In the genomic region with DNA sequence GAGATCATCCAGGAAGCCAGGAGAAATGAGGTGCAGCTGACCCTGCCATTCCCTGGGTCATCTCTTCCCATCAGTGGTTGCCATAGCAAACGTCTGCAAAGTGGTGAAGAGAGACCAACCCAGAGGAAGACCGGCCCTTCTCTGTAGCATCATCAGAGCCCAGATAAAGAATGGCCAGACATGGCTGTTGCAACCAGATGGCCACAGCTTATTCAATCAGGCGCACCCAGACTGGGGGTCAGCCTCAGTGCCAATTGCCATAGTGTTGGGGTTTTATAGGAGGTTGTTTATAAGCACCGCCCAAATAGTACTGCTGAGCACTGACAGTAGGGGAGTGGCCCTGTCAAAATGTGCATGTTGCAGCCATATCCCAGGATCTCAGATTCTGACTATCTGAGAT, we compare ENCODE assay signal across 19 mouse cellular contexts.
DNase-seq lines count a peak whose midpoint lies in the region; ATAC-seq and TF ChIP-seq lines count a peak whose summit lies in the region.
"Had no signal": no experiment of that assay in that cellular context is flagged by ENCODE, and none has a peak within 500 bp of the region (broad histone marks: within the 10 kb centered on the region; RNA-seq: fewer than 3 reads in every experiment).

No protein-coding gene starts in this region.

- no peak overlapping the region for H3K9ac ChIP-seq in hindbrain, postnatal 0 days (replicated peaks; ENCODE audit: low read length)
- no peak overlapping the region for H3K9ac ChIP-seq in hindbrain, embryonic 13.5 days
- no peak overlapping the region for H3K9ac ChIP-seq in midbrain, embryonic 11.5 days (ENCODE audit: low read length)
- H3K9ac ChIP-seq in midbrain, embryonic 15.5 days = no peak overlapping the region
- H3K9ac ChIP-seq: embryonic facial prominence, embryonic 12.5 days; forebrain, embryonic 15.5 days; hindbrain, embryonic 14.5 days had no signal

- peak; percentile 13 to 24 for DNase-seq in cerebellum, postnatal 14 days
- DNase-seq in cerebellum, adult 9-11 months = no peak
- peak; percentile 13 for DNase-seq in hindbrain, postnatal 0 days (ENCODE audit: low spot score)
- DNase-seq in midbrain, embryonic 11.5 days (ENCODE audit: low spot score, missing footprints) = peak; percentile 69
- peak; percentile 47 for DNase-seq in mesoderm, embryonic 11.5 days (ENCODE audit: low read depth, low spot score)
- DNase-seq: adrenal gland, adult 8-10 months; cerebellum, adult 11-12 months; cerebellum, postnatal 25 days; gastrocnemius, postnatal 36 days; heart, adult 18-20 months; heart, postnatal 14 days; kidney, adult 2 months had no signal

- no peak overlapping the region for H3K4me3 ChIP-seq in hindbrain, postnatal 0 days (ENCODE audit: low read length)
- H3K4me3 ChIP-seq in hindbrain, embryonic 13.5 days = no peak overlapping the region
- no peak overlapping the region for H3K4me3 ChIP-seq in midbrain, embryonic 11.5 days (ENCODE audit: low read depth, low read length)
- H3K4me3 ChIP-seq in midbrain, embryonic 15.5 days = no peak overlapping the region
- H3K4me3 ChIP-seq: embryonic facial prominence, embryonic 12.5 days; forebrain, embryonic 15.5 days; heart, embryonic 10.5 days had no signal

- no peak for TF ChIP-seq CTCF in hindbrain, postnatal 0 days (IDR thresholded peaks at IDR 0.05; ENCODE audit: low read depth)

- 67% methylated on average over 4 of the region's 4 CpGs for WGBS in hindbrain, postnatal 0 days
- 66% methylated on average over 4 of the region's 4 CpGs for WGBS in hindbrain, embryonic 13.5 days
- 82% methylated on average over 4 of the region's 4 CpGs for WGBS in midbrain, embryonic 11.5 days
- 79% methylated on average over 4 of the region's 4 CpGs for WGBS in midbrain, embryonic 15.5 days

- no peaks in the 10 kb centered on the region for H3K36me3 ChIP-seq in hindbrain, postnatal 0 days (ENCODE audit: insufficient read depth, low read length)
- H3K36me3 ChIP-seq in hindbrain, embryonic 13.5 days = no peaks in the 10 kb centered on the region
- H3K36me3 ChIP-seq in midbrain, embryonic 11.5 days (ENCODE audit: control insufficient read depth, insufficient read depth, low read length) = no peaks in the 10 kb centered on the region
- no peaks in the 10 kb centered on the region for H3K36me3 ChIP-seq in midbrain, embryonic 15.5 days (replicated peaks)
- H3K36me3 ChIP-seq: embryonic facial prominence, embryonic 12.5 days; forebrain, embryonic 15.5 days; heart, embryonic 10.5 days had no signal

- no peak; the same call in 1 of the 2 replicates for ATAC-seq in hindbrain, postnatal 0 days
- no peak for ATAC-seq in hindbrain, embryonic 13.5 days (ENCODE audit: low FRiP score)
- no peak for ATAC-seq in midbrain, embryonic 11.5 days (ENCODE audit: low FRiP score)
- no peak for ATAC-seq in midbrain, embryonic 15.5 days (replicated peaks)
- ATAC-seq: forebrain, embryonic 15.5 days had no signal

- H3K27me3 ChIP-seq in hindbrain, postnatal 0 days (ENCODE audit: insufficient read depth, low read length) = no peaks in the 10 kb centered on the region
- no peaks in the 10 kb centered on the region for H3K27me3 ChIP-seq in hindbrain, embryonic 13.5 days
- no peaks in the 10 kb centered on the region for H3K27me3 ChIP-seq in midbrain, embryonic 11.5 days (ENCODE audit: control insufficient read depth, insufficient read depth, low read length)
- no peaks in the 10 kb centered on the region for H3K27me3 ChIP-seq in midbrain, embryonic 15.5 days (replicated peaks)
- H3K27me3 ChIP-seq: CH12.LX; embryonic facial prominence, embryonic 12.5 days; forebrain, embryonic 15.5 days had no signal

- H3K4me1 ChIP-seq in hindbrain, postnatal 0 days (ENCODE audit: insufficient read depth, low read length) = peaks cover 5% of the 10 kb centered on the region
- peaks cover 26% of the 10 kb centered on the region for H3K4me1 ChIP-seq in hindbrain, embryonic 13.5 days (replicated peaks)
- H3K4me1 ChIP-seq in midbrain, embryonic 11.5 days (ENCODE audit: control insufficient read depth, insufficient read depth, low read length) = no peaks in the 10 kb centered on the region
- H3K4me1 ChIP-seq in midbrain, embryonic 15.5 days = peaks cover 10% of the 10 kb centered on the region
- H3K4me1 ChIP-seq: embryonic facial prominence, embryonic 12.5 days; forebrain, embryonic 15.5 days had no signal

- H3K27ac ChIP-seq in hindbrain, postnatal 0 days = no peak overlapping the region
- no peak overlapping the region for H3K27ac ChIP-seq in hindbrain, embryonic 13.5 days
- no peak overlapping the region for H3K27ac ChIP-seq in midbrain, embryonic 11.5 days (ENCODE audit: low read depth, low read length)
- no peak overlapping the region for H3K27ac ChIP-seq in midbrain, embryonic 15.5 days
- H3K27ac ChIP-seq: embryonic facial prominence, embryonic 12.5 days; forebrain, embryonic 15.5 days; heart, embryonic 10.5 days; hindbrain, embryonic 14.5 days had no signal

- H3K4me2 ChIP-seq in hindbrain, postnatal 0 days (ENCODE audit: low read depth, low read length) = no peak overlapping the region
- no peak overlapping the region for H3K4me2 ChIP-seq in hindbrain, embryonic 13.5 days
- no peak overlapping the region for H3K4me2 ChIP-seq in midbrain, embryonic 11.5 days
- H3K4me2 ChIP-seq in midbrain, embryonic 15.5 days = no peak overlapping the region
- H3K4me2 ChIP-seq: embryonic facial prominence, embryonic 12.5 days; forebrain, embryonic 15.5 days; hindbrain, embryonic 14.5 days had no signal

- H3K9me3 ChIP-seq in hindbrain, postnatal 0 days (ENCODE audit: low read length) = no peaks in the 10 kb centered on the region
- H3K9me3 ChIP-seq in hindbrain, embryonic 13.5 days = no peaks in the 10 kb centered on the region
- no peaks in the 10 kb centered on the region for H3K9me3 ChIP-seq in midbrain, embryonic 11.5 days (ENCODE audit: control insufficient read depth, low read length)
- H3K9me3 ChIP-seq in midbrain, embryonic 15.5 days = no peaks in the 10 kb centered on the region
- H3K9me3 ChIP-seq: embryonic facial prominence, embryonic 12.5 days; forebrain, embryonic 15.5 days; heart, embryonic 10.5 days had no signal
